Mouse (Mus musculus) erythroblast, adult 5-6 weeks (primary cell): ENCODE measurements at regions not wholly inside any gene's neighbourhood (a gene's known extent, or its start where the extent isn't known, plus 50 kb on each side); places are given as distances from the start of the nearest gene placed in this dataset.
"Not testable (repeated sequence)": the region's sequence is repeated elsewhere in the genome, so short reads cannot be mapped to it uniquely, and the experiment has no call there.

Source experiments
- ATAC-seq: replicated peaks from 2 replicates; pipeline ENCODE4 v1.8.0; 2016; ENCODE audit warnings: moderate number of reproducible peaks, mild to moderate bottlenecking, moderate TSS enrichment, inconsistent platforms; ENCODE audit not compliant: poor library complexity, low FRiP score, severe bottlenecking

DNA sequence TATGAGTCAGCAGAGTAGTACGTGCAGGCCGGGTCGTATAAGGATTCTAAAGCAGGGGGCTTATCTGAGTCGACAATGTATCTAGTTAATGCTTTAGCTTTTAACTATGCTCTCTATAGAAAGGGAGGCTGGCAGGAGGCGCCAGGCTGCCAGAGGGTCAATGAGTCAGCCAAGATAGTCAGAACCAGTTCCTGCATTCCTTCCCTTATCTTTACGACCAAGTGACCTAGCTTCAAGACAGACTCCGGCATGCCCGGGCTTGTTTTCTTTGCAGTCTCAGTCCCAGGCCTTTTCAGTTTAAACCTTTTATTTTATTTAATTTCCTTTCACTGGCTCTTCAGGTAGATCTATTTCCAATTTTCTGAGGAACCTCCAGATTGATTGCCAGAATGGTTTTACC, 374.0 kb upstream of the Nrxn1 start:
- no peak for ATAC-seq

DNA sequence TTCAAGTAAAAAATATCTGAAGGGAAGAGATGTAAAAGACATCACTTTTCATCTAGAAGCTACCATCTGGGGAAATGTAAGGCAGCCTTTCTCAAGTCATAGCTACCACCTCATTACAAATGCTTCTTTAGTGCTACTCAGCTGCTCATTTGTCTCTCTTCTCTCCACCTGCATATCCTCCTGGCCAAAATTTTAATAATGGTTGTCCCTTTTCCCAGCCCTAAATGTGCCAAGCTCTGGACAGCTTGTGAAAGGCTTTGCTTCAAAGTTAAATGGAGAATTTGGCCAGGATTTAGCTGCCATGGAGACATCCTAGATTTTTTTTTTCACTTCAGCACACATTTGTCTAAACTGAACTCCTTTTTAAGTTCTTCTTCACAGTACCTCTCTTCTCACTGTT, 358.8 kb upstream of the Nrxn1 start:
- no peak for ATAC-seq

GRCm38 (mm10) chr17:91431780-91432720, 339.2 kb upstream of the Nrxn1 start:
- ATAC-seq: not testable (repeated sequence)

- no peak for ATAC-seq
These were observed 337.5 kb upstream of the Nrxn1 start for GRCm38 (mm10) chr17:91430351-91430750.

- no peak for ATAC-seq
These were observed 332.2 kb upstream of the Nrxn1 start for GRCm38 (mm10) chr17:91425120-91425519.

DNA sequence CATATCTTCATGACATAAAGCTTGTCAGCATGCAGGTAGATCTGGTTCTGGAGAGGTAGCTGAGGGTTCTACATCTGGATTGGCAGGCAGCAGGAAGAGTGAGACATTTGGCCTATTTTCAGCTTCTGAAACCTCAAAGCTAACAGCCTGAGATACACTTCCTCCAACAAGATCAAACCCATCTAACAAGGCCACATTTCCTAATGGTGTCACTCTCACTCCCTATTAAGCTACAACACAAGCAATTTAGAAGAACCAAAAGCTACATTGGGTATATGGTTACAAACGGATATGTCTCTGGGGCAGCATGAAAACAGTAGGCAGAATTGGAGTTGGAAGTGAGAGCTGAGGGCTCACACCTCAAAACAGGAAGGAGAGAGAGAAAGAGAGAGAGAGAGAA, 325.7 kb upstream of the Nrxn1 start:
- ATAC-seq: no peak

DNA sequence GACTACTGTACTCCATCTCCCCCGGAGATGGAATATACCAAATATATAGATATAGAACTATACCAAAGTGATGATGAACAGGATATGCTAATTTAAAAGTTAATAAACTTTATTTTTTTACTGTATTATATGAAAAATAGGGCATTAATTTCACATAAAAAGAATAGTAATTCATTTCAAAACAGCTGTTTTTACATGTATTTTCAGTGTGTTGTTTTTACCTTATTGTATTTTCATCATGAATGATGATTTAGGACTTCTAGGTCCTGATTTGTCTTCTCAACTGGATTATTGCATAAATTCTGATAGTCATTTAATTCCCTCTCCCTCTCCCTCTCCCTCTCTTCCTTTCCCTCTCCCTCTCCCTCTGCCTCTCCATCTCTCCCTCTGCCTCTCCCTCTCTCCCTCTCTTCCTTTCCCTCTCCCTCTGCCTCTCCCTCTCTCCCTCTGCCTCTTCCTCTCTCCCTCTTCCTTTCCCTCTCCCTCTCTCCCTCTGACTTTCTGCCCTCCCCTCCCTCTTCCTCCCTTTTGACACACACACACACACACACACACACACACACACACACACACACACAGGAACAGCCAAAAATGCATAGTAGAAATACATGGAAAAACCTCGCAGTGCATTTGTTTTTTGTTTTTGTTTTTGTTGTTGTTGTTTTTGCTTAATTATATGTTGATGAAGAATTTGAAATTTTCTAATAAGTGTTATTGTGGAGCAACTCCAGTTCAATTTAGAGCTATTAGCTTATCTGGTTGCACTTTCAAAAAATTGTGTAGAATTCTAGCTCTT, 298.3 kb upstream of the Nrxn1 start:
- no peak for ATAC-seq

DNA sequence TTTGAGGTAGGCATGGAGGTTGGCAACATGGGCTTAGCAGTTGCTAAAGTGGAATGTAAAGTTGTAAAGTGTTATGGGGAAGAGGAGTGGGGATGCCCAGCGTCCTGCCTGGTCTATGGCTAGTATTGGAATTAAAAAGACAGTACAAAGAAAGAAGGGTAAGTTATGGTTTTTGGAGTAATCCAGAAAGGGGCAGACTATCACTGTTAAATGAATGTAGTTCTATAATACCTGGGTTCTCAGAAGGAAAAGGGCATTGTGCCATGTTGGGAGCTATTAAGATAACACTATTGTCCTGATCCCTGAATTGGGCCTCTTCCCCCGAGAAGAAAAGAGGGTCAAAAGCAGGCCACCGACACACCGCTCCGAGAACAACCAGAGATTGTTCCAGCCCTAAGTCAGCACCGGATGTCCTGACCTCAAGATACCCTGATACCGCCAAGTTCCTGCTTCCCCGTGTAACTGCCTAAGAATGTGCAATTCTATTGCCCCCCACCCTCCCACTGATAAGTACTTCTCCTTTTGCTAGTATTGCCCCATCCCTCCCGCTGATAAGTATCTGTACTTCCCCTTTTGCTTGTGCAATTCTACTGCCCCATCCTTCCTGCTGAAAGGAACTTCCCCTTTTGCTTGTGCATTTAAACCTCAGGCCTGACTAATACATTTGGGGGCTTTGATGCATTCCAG, 297.2 kb upstream of the Nrxn1 start:
- not testable (repeated sequence) for ATAC-seq

- no peak for ATAC-seq
These were observed 295.6 kb upstream of the Nrxn1 start for GRCm38 (mm10) chr17:91388521-91388920.

DNA sequence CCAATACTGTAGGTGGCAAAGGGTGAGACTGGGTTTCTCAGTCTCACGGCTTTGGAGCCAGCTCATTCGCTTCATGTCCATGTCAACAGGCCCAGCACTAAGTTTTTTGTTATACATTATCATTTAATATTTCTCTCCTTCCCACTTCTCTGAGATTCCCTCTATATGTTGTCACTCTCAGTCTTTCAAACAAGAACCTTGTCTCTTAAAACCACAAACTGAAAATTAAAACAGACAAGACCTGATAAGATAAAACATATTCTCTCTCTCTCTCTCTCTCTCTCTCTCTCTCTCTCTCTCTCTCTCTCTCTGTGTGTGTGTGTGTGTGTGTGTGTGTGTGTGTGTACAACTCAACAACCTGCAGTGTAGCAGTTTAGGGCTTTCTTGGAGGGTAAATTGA, 295.2 kb upstream of the Nrxn1 start:
- no peak for ATAC-seq

- no peak for ATAC-seq
These were observed 293.1 kb upstream of the Nrxn1 start for GRCm38 (mm10) chr17:91385949-91386348.

- ATAC-seq: no peak
These were observed 275.3 kb upstream of the Nrxn1 start for GRCm38 (mm10) chr17:91368156-91368555.

GRCm38 (mm10) chr17:91361261-91361660, 268.4 kb upstream of the Nrxn1 start:
- no peak for ATAC-seq

- ATAC-seq: no peak
These were observed 259.2 kb upstream of the Nrxn1 start for GRCm38 (mm10) chr17:91352107-91352506.

GRCm38 (mm10) chr17:91336882-91337281, 244.0 kb upstream of the Nrxn1 start:
- no peak for ATAC-seq

- no peak for ATAC-seq
These were observed 240.9 kb upstream of the Nrxn1 start for GRCm38 (mm10) chr17:91333790-91334189.

DNA sequence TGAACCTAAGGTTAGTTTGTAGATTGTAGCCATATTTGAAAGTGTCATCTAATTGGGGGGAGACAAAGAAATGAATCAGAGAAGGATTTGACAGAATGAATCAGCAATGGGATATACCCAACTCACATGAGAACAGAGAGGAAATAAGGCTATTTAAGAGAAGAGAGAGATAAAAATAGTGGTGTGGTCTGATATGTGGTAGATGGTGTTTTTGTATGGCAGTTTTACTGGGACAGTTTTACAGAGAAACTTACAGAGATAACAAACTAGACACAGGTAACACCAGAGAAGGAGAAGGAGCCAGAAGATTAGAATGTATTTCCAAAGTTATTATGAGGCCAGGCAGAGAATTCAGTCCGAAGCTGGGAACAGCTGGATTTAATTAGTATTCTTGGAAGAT, 240.3 kb upstream of the Nrxn1 start:
- no peak for ATAC-seq

- no peak for ATAC-seq
These were observed 231.5 kb upstream of the Nrxn1 start for GRCm38 (mm10) chr17:91324377-91324776.

DNA sequence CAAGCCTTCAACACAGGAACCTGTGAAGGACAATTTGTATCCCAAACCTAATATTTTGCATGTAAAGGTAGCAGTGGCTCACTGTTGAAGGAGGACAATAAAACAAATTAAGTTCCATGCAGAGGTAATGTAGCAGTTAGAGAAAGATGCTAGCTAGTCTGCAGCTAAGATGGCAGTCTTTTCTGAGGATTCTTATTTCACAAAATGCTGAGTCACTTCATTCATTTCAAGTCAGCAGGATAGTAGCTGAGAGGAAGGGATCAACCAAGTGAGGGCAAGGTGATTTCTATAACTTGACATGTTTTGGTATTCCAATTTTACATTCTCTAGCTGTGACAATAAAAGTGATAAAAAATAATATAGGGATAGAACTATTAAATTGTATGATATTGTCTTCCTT, 194.0 kb upstream of the Nrxn1 start:
- no peak for ATAC-seq

DNA sequence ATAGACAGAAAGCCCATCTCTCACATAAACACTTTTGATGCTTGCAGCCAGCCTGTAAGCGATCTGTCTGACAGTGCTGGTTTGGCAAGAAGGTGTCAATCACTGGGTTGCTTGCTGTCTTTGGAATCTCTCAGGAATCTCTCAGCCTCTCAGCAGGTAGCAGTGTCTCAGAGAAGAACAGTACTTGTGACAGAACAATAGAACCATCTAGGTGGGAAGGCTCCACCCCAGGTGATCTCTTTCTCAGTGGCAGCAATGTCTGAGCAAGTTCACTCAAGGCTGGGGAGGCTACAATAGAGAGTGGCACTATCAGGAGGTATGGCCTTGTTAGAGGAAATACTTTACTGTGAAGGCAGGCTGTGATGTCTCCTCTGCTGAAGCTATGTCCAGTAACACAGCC, 181.5 kb upstream of the Nrxn1 start:
- no peak for ATAC-seq
